Mouse (Mus musculus) brain, adult 2 months (tissue): ENCODE results near the gene AA986860.
A peak's percentile ranks its signal among the peaks of the same experiment; 100 is the strongest.

ENCODE experiments used
- DNase-seq: peaks from one replicate; pipeline ENCODE4 v3.0.0; 2011; ENCODE audit warnings: low read depth, low spot score

Gene AA986860

DNA sequence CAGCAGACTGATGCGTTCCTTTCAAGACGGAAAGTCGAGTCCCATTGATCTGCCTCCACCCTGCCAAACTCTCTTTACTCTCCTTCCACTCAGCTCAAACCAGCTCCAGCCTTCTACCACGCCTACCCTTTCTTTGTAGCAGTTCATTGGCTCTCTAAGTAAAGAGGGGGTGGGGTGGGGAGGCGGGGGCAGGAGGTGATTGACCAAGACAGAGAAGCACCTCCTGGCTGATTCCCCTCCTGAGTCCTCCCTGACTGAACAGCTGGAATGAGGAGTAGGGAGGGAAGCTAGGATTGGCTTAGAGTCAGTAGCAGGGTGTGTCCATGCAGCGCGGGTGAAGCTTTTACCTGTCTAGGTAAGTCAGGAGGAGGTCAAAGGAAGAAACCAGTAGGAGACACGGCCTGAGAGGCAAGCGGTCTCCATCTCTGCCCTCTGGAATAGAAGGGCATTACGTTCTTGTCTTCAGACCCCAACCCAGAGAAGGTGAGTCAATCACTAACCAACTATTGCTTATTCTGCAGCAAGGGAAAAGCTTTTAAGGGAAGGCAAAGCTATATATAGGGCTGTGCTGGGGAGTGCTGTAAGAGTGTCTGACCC lies at the start of gene AA986860:
Gene AA986860 (plus strand): TSS at position 236 of the 597 bp plus-strand sequence.
- no peak for DNase-seq

DNA sequence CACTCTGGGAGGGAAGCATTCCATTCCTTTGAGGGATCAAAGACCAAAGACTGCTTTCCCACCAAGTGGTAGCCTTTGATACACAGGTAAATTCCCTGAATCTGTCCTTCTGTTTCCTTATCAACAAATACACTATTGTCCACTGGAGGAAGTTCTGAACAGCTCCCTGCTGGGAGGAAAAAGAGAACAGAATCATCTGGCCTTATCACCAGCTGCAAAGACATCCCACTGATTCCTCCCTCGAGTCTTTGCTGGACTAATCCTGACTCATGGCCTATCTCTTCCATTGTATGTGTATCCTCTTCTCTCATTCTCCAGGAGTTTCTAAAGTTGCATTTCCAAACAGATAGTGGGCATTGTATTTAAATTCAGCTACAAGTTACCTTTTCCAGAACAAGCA lies 47.9 kb upstream of the AA986860 start:
- no peak for DNase-seq

GRCm38 (mm10) chr1:130698601-130699000 lies 33.2 kb upstream of the AA986860 start:
- DNase-seq, result no peak

DNA sequence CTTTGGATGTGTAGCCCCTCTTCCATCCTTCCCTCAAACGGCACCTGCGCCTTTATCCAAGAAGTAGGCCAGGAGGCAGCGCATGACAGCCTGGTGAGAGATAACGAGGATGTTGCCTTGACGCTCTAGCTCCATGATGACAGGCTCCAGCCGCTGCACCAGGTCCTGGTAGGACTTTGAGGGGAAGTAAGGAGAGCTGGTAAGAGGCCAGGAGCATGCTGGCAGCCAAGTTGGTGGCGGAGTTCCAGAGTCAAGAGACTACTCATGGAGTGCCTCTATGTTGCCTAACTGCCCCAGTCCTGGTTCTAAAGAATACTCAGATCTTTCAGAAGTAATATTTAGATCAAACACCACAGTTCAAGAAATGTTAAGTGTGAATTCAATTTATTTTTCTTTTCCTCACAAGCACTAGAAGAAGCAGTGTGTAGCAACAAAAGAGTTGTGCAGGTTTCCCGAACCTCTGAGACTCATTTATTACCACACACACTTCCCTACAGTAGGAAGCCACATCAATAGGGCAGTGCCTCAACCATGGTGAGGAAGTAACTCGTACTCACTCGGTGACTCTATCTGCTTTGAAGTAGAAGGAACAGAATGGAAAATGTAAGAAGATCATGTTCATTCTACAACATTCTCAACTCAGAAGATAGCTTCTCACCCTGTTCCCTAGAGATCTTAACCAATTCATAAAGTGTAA lies 31.7 kb upstream of the AA986860 start:
- peak; percentile 60 for DNase-seq

DNA sequence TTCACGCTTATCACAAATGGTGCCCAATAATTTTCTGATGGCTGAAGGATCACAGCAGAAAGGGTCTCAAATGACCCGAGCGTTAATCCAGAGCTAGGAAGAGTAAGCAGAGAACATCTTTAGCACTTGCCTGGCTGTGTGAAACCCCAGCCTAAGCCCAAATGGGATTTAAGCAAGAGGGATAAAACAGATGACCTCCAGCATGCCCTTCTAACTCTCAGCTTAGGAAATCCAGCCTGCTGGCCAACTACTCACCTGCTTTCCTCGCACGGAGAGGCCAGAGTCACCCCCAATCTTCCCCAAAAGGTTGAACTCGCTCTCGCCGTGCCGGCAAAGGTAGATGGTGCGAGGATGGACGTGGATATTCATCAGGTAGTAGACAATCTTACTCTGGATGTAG lies 29.8 kb upstream of the AA986860 start:
- DNase-seq, result no peak

- DNase-seq, result no peak
Measured at GRCm38 (mm10) chr1:130703613-130704012, 28.2 kb upstream of the AA986860 start.

DNA sequence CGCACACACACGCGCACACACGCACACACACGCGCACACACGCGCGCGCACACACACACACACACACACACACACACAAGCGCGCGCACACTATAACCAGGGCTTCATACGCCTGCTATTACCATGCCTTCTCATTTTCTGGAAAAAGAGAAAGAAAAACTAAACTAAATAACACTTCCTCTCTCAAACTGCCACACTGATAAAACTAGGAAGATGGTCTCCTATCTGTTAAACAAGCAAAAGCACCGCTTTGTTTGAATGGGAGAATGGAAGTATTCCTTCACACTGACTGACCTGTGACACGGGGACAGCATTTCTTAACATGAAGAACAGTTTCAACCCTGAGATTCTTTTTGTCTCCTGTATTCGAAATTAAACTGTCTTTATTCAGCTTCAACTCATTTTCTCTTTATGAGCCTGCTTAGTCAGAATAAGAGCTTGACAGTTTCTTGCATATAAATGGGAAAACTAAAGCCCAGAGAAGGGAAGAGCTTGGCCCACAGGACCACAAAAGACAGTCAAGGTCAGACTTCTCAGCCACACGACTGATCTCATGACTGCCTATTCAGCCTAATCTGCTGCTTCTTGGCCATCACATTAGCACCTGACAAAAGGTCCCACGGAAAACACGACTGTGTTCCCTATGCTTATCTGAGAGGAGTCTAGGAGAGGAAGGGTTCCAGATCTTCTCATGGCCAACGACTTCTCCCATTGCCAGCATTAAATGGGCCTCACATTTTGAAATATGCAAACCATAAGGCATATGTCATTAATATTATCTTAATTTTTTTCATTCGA lies 21.3 kb upstream of the AA986860 start:
- DNase-seq, result no peak

DNA sequence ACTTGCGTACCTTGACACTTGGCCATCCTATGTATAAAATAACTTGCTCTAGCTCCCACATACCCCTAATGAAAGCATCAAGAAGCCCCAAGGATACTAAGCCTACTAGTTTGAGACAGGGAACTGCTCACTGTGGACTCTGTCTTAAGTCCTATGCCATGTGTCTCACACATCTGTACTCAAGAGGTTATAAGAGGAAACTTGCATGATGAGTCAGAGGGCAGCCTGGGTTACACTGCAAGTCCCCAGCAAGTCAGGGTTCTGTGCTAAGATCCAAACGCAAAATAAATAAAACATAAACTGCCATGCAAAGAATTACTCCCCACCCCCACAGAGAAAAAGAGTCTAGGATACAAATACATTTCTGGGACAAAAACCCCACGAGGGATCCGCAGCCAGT lies 17.7 kb upstream of the AA986860 start:
- DNase-seq, result no peak

- peak; percentile 99 for DNase-seq
Measured at GRCm38 (mm10) chr1:130715561-130716217, 16.1 kb upstream of the AA986860 start, which contains the start of gene Gm29427. Gene Gm29427, minus strand, starts transcription at chr1:130715799.

DNA sequence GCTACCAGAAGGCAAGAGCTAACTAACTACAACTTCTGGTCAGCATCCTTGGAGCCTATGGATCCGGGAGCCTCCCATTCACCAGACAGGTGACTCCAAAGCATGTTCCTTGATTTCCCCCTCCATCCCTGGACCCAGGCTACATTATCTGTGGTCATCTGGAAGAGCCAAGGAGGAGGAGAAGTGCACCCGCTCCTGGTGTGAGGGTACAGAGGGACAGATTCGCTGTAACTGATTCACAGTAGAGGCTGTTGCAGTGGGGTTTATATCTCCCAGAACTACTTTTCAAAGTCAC lies 15.6 kb upstream of the AA986860 start:
- DNase-seq, result no peak

- peak; percentile 56 for DNase-seq
Measured at GRCm38 (mm10) chr1:130716513-130717290, 15.1 kb upstream of the AA986860 start.

DNA sequence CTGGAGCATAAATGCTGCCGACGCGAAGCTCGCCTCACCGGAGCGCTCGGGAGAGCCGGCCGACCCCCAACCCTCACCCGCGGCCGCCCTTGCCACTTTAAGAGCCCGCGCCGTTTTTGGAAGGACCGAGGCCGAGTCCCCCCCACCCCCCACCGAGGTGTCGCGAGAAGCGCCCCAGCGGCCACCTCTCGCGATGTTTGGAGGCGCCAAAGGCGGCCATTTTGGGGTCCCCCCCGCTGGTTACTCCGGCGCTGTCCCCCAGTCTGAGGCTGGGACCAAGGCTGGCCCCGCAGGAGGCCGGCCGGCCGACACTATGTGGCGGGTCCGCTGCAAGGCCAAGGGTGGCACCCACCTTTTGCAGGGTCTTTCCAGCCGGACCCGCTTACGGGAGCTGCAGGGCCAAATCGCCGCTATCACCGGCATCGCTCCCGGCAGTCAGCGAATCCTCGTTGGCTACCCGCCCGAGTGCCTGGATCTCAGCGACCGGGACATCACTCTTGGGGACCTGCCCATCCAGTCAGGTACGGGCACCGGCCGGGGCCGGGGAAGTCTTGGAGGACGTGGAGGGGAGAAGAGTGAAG lies 14.4 kb upstream of the AA986860 start, which contains the start of gene Yod1:
Gene Yod1 (plus strand): TSS at position 37 of the 581 bp plus-strand sequence.
- peak; percentile 96 for DNase-seq

DNA sequence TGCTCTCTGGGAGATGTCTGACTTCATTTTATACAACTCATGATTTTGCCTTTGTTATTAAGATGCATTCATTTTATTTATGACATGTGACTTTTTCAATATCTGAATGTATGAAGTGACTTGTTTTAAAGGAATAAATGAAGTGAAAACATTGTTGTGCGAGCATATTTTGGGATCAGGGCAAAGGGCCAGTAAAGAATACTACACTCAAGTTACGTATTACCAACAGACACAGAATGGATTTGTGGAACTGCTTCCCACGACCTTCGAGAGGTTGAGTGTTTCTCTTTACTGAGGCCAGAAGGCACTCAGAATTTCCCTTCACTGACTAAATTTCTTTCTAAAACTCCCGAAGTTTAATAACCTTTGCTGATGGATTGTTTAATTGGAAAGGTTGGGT lies 7.6 kb upstream of the AA986860 start:
- no peak for DNase-seq

- peak; percentile 52 for DNase-seq
Measured at GRCm38 (mm10) chr1:130726396-130726795, 5.4 kb upstream of the AA986860 start.

- DNase-seq, result no peak
Measured at GRCm38 (mm10) chr1:130728070-130728469, 3.7 kb upstream of the AA986860 start.

DNA sequence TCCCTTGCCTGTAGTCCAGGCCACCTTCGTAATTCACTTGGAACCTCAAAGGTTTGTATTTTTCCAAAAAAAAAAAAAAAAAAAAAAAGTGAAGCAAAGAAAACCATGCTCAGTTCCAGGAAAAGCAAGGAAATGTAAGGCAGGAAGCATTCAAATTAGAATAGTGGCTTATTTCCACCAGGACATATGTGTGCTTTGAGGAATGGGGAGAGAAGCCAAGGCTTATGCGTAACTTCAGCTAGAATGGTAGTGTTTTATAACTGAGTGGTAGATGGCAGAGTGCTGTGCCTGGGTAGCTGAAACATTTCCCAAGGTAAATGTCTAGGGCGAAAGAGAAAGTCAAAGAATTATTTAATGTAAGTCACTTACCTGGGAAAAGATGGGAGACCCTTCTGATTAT lies 3.1 kb upstream of the AA986860 start:
- peak; percentile 80 for DNase-seq

- no peak for DNase-seq
Measured at GRCm38 (mm10) chr1:130729153-130729552, 2.6 kb upstream of the AA986860 start, which contains the start of gene Pfkfb2. Gene Pfkfb2, minus strand, starts transcription at chr1:130729253.

DNA sequence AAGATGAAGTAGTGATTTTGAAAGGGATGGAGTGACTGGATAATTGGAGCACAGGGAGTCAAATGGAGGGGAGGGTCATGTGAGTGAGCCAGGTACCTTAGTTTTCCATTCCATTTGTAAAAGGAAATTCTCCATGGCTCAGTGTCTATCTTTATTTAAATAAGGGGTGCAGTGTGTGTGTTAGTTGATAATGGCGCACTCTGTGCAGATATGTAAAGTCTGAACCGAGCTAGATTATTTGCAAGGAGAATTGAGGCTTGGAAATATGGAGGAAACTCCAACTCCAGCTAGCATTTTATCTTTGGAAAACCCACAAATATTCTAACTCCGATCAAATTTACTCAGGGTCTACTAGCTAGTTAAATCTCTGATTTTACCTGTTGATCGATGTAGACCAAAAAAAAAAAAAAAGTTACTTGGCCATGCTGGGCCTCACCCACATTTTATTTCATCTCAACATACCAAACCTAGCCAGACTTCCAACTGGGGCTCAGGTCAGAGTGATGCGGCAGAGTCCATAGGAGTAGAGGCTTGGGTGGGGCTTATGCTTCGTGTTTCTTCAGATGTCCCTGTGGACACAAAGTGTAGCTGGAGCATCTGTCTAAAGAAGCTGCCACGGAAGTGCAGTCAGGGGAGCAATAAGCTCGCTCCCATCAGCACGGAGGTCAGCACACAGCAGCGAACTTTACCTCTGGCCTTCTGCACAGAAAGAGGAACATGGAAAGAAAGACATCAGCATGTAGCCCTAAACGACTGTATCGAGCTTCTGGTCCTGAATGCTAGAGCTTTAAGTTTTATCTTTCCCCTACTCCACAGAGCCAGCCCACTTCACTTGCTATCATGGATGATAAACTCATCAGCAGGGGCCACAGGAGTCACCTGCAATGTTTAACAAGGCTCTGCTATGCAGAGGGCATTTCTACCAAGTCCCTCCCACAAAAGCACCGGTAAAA lies 1.2 kb downstream of the AA986860 start:
- DNase-seq, result no peak

- DNase-seq, result peak; percentile 59
Measured at GRCm38 (mm10) chr1:130733671-130734070, 1.9 kb downstream of the AA986860 start.

DNA sequence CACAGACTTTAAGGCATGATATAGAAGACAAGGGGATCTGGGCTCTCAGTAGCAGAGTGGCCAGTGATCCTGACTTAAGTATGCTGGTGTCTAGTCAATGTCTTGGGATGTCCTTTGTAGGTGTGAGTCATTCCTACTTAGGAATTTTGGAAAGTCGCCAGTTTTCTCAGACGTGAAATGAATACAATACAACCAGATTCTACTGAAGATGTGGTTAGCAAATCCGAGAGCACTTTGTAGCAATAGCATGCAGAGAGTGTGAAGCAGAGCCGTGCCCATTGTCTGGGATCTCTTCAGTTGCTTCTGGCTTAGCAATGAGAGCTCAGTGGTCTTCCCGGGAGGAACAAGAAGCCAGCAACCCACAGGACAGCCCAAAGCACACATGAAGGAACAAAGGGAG lies 2.7 kb downstream of the AA986860 start:
- no peak for DNase-seq
